Mouse (Mus musculus) gastrocnemius, postnatal 14 days (tissue): ENCODE results near the gene Sval3. TPM values are rescaled to one million over a fixed set of nuclear protein-coding genes. Genes with fewer than 3 reads are reported as not detected.

ENCODE experiments used
- DNase-seq: peaks from one replicate; pipeline ENCODE4 v3.0.0; 2021; ENCODE audit warnings: mixed read lengths
- intact Hi-C: fragments of 180-260 bp; cut with DNase I; formaldehyde crosslinking; loops from one replicate; pipeline ENCODE4 v1.15.1; 2025; ENCODE audit warnings: low total_unique reads
- long read RNA-seq, 2 experiments: library from polyadenylated mRNA; stranded (forward); transcript quantifications; one replicate each; pipeline ENCODE4 v2.0.0; 2021
- total RNA-seq, 2 experiments: library from RNA; stranded (reverse); gene quantifications; 2 replicates each; pipeline ENCODE4 v1.2.3; 2021

Gene Sval3
- not detected for total RNA-seq
- long read RNA-seq, experiment 1: 0 reads
- long read RNA-seq, experiment 2: 0 reads

GRCm38 (mm10) chr6:41967840-41968239, at the start of gene Sval3:
Gene Sval3 (plus strand): TSS chr6:41968140.
- no peak for DNase-seq
- intact Hi-C loops: no loop called here

GRCm38 (mm10) chr6:41951330-41951729, 16.6 kb upstream of the Sval3 start, which contains the start of gene Sval1:
Gene Sval1 (plus strand): TSS chr6:41951630.
- DNase-seq: no peak
- intact Hi-C loops: no loop called here

Other genes starting within 250 kb of the Sval3 start
- gene Olfr459, start 193.0 kb upstream of the Sval3 start, total RNA-seq: not detected
- not detected for gene Pip, start 120.6 kb upstream of the Sval3 start, total RNA-seq
- gene Sval2, start 115.2 kb upstream of the Sval3 start, total RNA-seq: not detected
- not detected for gene Sval1, start 16.5 kb upstream of the Sval3 start, total RNA-seq
- gene Sva, start 70.3 kb downstream of the Sval3 start, total RNA-seq: not detected
- not detected for gene Tas2r139, start 172.8 kb downstream of the Sval3 start, total RNA-seq
- gene Tas2r144, start 247.2 kb downstream of the Sval3 start, total RNA-seq: not detected